Mouse (Mus musculus) E14TG2a.4 (cell line): ENCODE data around the gene Calm2.

Experiments used
- CTCF ChIP-seq: conservative IDR thresholded peaks from 2 replicates; pipeline ENCODE4 v1.5.1; 2014; ENCODE audit warnings: low read length
- NANOG ChIP-seq: IDR thresholded peaks from 2 replicates; pipeline ENCODE4 v1.6.1; 2014; ENCODE audit warnings: borderline replicate concordance, low read length, mixed read lengths
- POU5F1 ChIP-seq: IDR thresholded peaks from 2 replicates; pipeline ENCODE4 v1.6.1; 2014; ENCODE audit warnings: low read length, borderline replicate concordance

- no peak for TF ChIP-seq CTCF
- no peak for TF ChIP-seq POU5F1
- no peak for TF ChIP-seq NANOG
These were observed 26.1 kb upstream of the Calm2 start for GRCm38 (mm10) chr17:87472879-87473278.
